Mouse (Mus musculus) embryonic fibroblast, embryonic 13.5 days (primary cell): Measurements from ENCODE around the gene 1110004F10Rik.

Experiments used
- CTCF ChIP-seq: IDR thresholded peaks from 2 replicates; pipeline ENCODE4 v1.5.1; 2011; ENCODE audit warnings: mild to moderate bottlenecking, control low read depth, low read length, moderate library complexity, borderline replicate concordance; ENCODE audit not compliant: insufficient read depth
- POLR2A ChIP-seq: IDR thresholded peaks from 2 replicates; pipeline ENCODE4 v1.6.1; 2011; ENCODE audit warnings: low read depth, mild to moderate bottlenecking, control low read depth, low read length, moderate library complexity

GRCm38 (mm10) chr7:116039538-116040466 lies 605 bp downstream of the 1110004F10Rik start:
- TF ChIP-seq CTCF, result peak; percentile 97
- no peak for TF ChIP-seq POLR2A
